Mouse (Mus musculus): Measurements from ENCODE around the gene Tbccd1. TPM values are rescaled to one million over a fixed set of nuclear protein-coding genes. Genes with fewer than 3 reads are reported as not detected.

The Tbccd1 gene
- polyA plus RNA-seq, 1 experiment, result 18.8 TPM

GRCm38 (mm10) chr16:22852709-22853108 lies 4.8 kb downstream of the Tbccd1 start:
- TF ChIP-seq POLR2A (IDR thresholded peaks at IDR 0.05; ENCODE audit: borderline replicate concordance, extremely low read depth, insufficient read depth, insufficient read length, poor library complexity, severe bottlenecking) (no peak), CTCF (IDR thresholded peaks at IDR 0.05; ENCODE audit: borderline replicate concordance, extremely low read depth, insufficient read depth, insufficient read length) (no peak)
- DNase-seq (ENCODE audit: low read depth), result no peak

GRCm38 (mm10) chr16:22848331-22848730 lies 9.1 kb downstream of the Tbccd1 start:
- TF ChIP-seq POLR2A (IDR thresholded peaks at IDR 0.05; ENCODE audit: borderline replicate concordance, extremely low read depth, insufficient read depth, insufficient read length, poor library complexity, severe bottlenecking), result no peak
- no peak for TF ChIP-seq CTCF (IDR thresholded peaks at IDR 0.05; ENCODE audit: borderline replicate concordance, extremely low read depth, insufficient read depth, insufficient read length)

DNA sequence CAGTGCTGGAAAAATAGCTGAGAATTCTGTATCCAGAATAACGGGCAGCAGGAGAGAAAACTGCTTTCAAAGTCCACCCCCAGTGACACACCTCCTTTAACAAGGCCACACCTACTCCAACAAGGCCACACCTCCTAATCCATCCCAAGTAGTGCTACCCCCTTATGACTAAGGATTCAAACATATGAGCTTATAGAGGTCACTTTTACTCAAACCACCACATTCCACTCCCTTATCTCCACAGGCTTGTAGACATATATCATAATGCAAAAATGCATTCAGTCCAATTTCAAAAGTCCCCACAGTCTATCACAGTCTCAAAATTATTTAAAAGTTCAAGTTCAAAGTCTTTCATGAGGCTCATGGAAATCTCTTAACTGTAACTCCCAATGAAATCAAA lies 9.8 kb downstream of the Tbccd1 start:
- DNase-seq (ENCODE audit: low read depth), result no peak
- TF ChIP-seq POLR2A (IDR thresholded peaks at IDR 0.05; ENCODE audit: borderline replicate concordance, extremely low read depth, insufficient read depth, insufficient read length, poor library complexity, severe bottlenecking) (no peak), CTCF (IDR thresholded peaks at IDR 0.05; ENCODE audit: borderline replicate concordance, extremely low read depth, insufficient read depth, insufficient read length) (no peak)

More at GRCm38 (mm10) chr16:22848331-22848730, 9.1 kb downstream of the Tbccd1 start:
- DNase-seq (ENCODE audit: low read depth), result peak; percentile 2

DNA sequence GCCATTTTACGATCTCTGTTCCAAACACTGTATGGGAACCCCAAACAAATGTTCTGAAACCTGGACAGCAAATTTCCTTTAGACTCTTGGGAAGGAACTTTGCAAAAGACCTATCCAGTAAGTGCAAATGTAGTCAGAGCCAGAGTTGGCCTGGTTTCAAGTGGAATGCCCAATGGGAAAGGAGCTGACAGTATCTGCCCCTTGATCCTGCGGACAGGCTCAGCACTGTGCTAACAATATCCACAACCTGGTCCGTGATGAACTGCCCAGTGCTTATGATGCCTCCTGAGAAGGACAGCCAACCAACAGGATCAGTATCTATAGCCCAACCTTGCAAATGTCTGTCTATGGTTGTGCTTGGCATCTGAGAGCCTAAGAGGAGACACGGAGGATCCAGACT lies 12.0 kb downstream of the Tbccd1 start:
- TF ChIP-seq POLR2A (IDR thresholded peaks at IDR 0.05; ENCODE audit: borderline replicate concordance, extremely low read depth, insufficient read depth, insufficient read length, poor library complexity, severe bottlenecking) (no peak), CTCF (IDR thresholded peaks at IDR 0.05; ENCODE audit: borderline replicate concordance, extremely low read depth, insufficient read depth, insufficient read length) (no peak)

GRCm38 (mm10) chr16:22844834-22845233 lies 12.6 kb downstream of the Tbccd1 start:
- no peak for TF ChIP-seq POLR2A (IDR thresholded peaks at IDR 0.05; ENCODE audit: borderline replicate concordance, extremely low read depth, insufficient read depth, insufficient read length, poor library complexity, severe bottlenecking)
- TF ChIP-seq CTCF (IDR thresholded peaks at IDR 0.05; ENCODE audit: borderline replicate concordance, extremely low read depth, insufficient read depth, insufficient read length), result no peak
- no peak for DNase-seq (ENCODE audit: low read depth)

More for the DNA sequence above, 12.0 kb downstream of the Tbccd1 start:
- DNase-seq (ENCODE audit: low read depth), result no peak

DNA sequence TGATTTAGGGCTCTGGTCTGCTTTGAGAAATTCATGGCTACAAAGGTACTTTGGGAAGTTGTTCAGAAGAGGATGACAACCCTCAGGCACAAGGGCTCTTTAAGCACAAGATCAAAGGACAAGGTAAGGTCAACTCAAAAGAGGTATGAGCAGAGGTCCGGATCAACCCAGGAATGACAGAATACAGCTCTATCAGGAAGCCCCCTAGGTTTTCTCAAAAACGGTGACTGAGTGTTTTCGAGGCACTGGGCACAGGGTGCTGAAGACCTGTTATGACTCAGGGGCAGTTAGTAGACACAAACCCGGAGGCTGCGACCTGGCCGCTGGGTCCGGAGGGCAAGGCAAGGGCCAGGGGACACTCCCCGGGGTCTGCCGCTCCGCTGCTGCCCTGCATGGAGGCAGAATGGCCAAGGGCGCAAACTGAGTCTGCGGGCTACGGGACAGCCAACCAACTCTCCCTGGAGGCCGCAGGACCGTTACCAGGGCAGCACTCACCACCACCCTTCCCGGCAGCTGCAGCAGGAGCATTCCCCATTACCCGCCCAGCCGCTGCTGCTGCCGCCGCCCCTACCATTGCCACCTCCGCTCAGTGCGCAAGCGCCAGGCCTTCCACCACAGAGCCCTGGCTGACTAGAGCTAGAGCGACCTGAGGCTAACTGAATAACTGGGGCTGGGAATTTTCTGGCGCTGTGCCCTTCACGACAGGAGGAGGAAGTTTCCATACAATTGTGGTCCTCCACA lies 13.2 kb downstream of the Tbccd1 start:
- TF ChIP-seq POLR2A (IDR thresholded peaks at IDR 0.05; ENCODE audit: borderline replicate concordance, extremely low read depth, insufficient read depth, insufficient read length, poor library complexity, severe bottlenecking), result peak; percentile 34; the same call in 1 of the 2 replicates
- TF ChIP-seq CTCF (IDR thresholded peaks at IDR 0.05; ENCODE audit: borderline replicate concordance, extremely low read depth, insufficient read depth, insufficient read length), result no peak
- peak; percentile 95 for DNase-seq (ENCODE audit: low read depth)

DNA sequence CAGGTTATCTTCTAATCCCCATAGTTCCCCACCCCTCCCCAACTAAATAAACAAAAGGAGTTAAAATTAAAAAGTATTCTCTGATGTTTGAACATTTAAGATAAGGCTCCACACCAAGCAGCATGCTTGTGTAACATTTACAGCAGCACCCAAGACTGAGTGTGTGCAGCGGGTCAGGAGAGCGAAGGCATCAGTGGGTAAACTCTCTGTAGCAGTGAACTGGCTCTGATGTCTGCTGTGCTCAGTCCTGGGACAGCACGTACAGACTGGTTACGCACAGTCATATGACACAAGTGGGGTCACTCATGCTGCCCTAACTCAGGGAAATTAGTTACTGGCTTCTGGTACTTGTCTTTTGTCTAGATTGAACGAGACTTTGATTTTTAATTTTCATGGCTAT lies 14.6 kb downstream of the Tbccd1 start:
- no peak for DNase-seq (ENCODE audit: low read depth)
- no peak for TF ChIP-seq POLR2A (IDR thresholded peaks at IDR 0.05; ENCODE audit: borderline replicate concordance, extremely low read depth, insufficient read depth, insufficient read length, poor library complexity, severe bottlenecking)
- no peak for TF ChIP-seq CTCF (IDR thresholded peaks at IDR 0.05; ENCODE audit: borderline replicate concordance, extremely low read depth, insufficient read depth, insufficient read length)

GRCm38 (mm10) chr16:22839146-22839857 lies 18.2 kb downstream of the Tbccd1 start:
- no peak for DNase-seq (ENCODE audit: low read depth)
- TF ChIP-seq POLR2A (IDR thresholded peaks at IDR 0.05; ENCODE audit: borderline replicate concordance, extremely low read depth, insufficient read depth, insufficient read length, poor library complexity, severe bottlenecking) (no peak), CTCF (IDR thresholded peaks at IDR 0.05; ENCODE audit: borderline replicate concordance, extremely low read depth, insufficient read depth, insufficient read length) (no peak)

- no peak for DNase-seq (ENCODE audit: low read depth)
These were observed 24.4 kb downstream of the Tbccd1 start for GRCm38 (mm10) chr16:22832932-22833525.

DNA sequence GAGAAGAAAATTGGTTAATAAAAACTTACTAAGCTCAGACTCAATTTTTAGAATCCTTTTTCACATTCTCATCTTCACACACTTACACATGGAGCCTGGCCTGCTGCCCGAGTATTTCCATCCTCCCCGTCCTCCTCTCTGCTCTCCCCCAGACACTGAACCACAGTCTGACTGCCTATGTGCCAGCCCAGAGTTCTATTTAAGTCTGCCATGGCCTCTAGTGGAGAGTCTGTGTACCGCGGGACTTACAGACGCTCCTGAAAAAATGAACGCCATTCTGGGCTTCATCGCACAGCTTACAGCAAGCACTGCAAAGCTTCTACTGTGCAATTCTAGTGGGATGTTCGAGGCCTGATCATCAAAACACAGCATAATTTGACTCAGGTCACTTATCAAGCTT lies 36.7 kb downstream of the Tbccd1 start:
- peak; percentile 58 for DNase-seq (ENCODE audit: low read depth)
- TF ChIP-seq POLR2A (IDR thresholded peaks at IDR 0.05; ENCODE audit: borderline replicate concordance, extremely low read depth, insufficient read depth, insufficient read length, poor library complexity, severe bottlenecking), result no peak
- TF ChIP-seq CTCF (IDR thresholded peaks at IDR 0.05; ENCODE audit: borderline replicate concordance, extremely low read depth, insufficient read depth, insufficient read length), result peak; percentile 61; the same call in 1 of the 2 replicates

More at GRCm38 (mm10) chr16:22832932-22833525, 24.4 kb downstream of the Tbccd1 start:
- no peak for TF ChIP-seq POLR2A (IDR thresholded peaks at IDR 0.05; ENCODE audit: borderline replicate concordance, extremely low read depth, insufficient read depth, insufficient read length, poor library complexity, severe bottlenecking)
- no peak for TF ChIP-seq CTCF (IDR thresholded peaks at IDR 0.05; ENCODE audit: borderline replicate concordance, extremely low read depth, insufficient read depth, insufficient read length)

GRCm38 (mm10) chr16:22811477-22811876 lies 46.0 kb downstream of the Tbccd1 start, which contains the start of gene Crygs:
TSS of gene Crygs (minus strand) at chr16:22811577.
- TF ChIP-seq CTCF (IDR thresholded peaks at IDR 0.05; ENCODE audit: borderline replicate concordance, extremely low read depth, insufficient read depth, insufficient read length) (no peak), POLR2A (IDR thresholded peaks at IDR 0.05; ENCODE audit: borderline replicate concordance, extremely low read depth, insufficient read depth, insufficient read length, poor library complexity, severe bottlenecking) (no peak)
- DNase-seq (ENCODE audit: low read depth), result no peak

Data from brain, embryonic 14.5 days (tissue).